Mouse (Mus musculus) MEL (cell line): ENCODE measurements at regions not wholly inside any gene's neighbourhood (a gene's known extent, or its start where the extent isn't known, plus 50 kb on each side); places are given as distances from the start of the nearest gene placed in this dataset.
"Not testable (repeated sequence)": the region's sequence is repeated elsewhere in the genome, so short reads cannot be mapped to it uniquely, and the experiment has no call there.

Experiments used
- DNase-seq: peaks from one replicate; pipeline ENCODE4 v3.0.0; 2011; ENCODE audit warnings: low read depth, low spot score
- H3K27ac ChIP-seq: 2 replicates; pipeline ENCODE4 v1.5.1; 2012; ENCODE audit warnings: low read depth, mild to moderate bottlenecking, control low read depth, low read length, moderate library complexity; ENCODE audit not compliant: control insufficient read depth
- H3K27me3 ChIP-seq, 2 experiments: fragments of 150-350 bp in 1 of 2; sonication (generic) in 1 of 2; 2 replicates each; pipeline ENCODE4 v1.6.1; 2012; ENCODE audit warnings: low read length in 2 of 2, mild to moderate bottlenecking in 2 of 2, improper control_type of control experiment in 1 of 2, moderate library complexity in 1 of 2; ENCODE audit not compliant: insufficient read depth in 2 of 2, control insufficient read depth in 1 of 2
- H3K36me3 ChIP-seq, 2 experiments: 2 replicates each; pipeline ENCODE4 v1.6.1; 2012 to 2014; ENCODE audit warnings: low read length in 2 of 2, improper control_type of control experiment in 1 of 2, inconsistent platforms in 1 of 2, mild to moderate bottlenecking in 1 of 2; ENCODE audit not compliant: insufficient read depth in 2 of 2, control insufficient read depth in 1 of 2
- H3K4me1 ChIP-seq, 2 experiments: fragments of 150-350 bp in 1 of 2; sonication (generic) in 1 of 2; 2 replicates each; pipeline ENCODE4 v1.6.1; 2012; ENCODE audit warnings: low read length in 2 of 2, improper control_type of control experiment in 1 of 2, mild to moderate bottlenecking in 1 of 2; ENCODE audit not compliant: insufficient read depth in 2 of 2, control insufficient read depth in 1 of 2
- H3K4me3 ChIP-seq, 2 experiments: fragments of 150-350 bp in 1 of 2; sonication (generic) in 1 of 2; 2 replicates each; pipeline ENCODE4 v1.5.1; 2012; ENCODE audit warnings: low read depth in 2 of 2, low read length in 2 of 2, mild to moderate bottlenecking in 2 of 2, moderate library complexity in 2 of 2, control low read depth in 1 of 2, improper control_type of control experiment in 1 of 2; ENCODE audit not compliant: control insufficient read depth in 1 of 2, insufficient read depth in 1 of 2
- H3K79me2 ChIP-seq: 2 replicates; pipeline ENCODE4 v1.6.1; 2012; ENCODE audit warnings: mild to moderate bottlenecking, low read length, moderate library complexity; ENCODE audit not compliant: control insufficient read depth, poor library complexity, insufficient read depth
- H3K9ac ChIP-seq: 2 replicates; pipeline ENCODE4 v1.6.1; 2012; ENCODE audit warnings: low read depth, mild to moderate bottlenecking, control low read depth, low read length, moderate library complexity; ENCODE audit not compliant: control insufficient read depth, poor library complexity, severe bottlenecking
- H3K9me3 ChIP-seq: fragments of 150-350 bp; sonication (generic); replicated peaks from 2 replicates; pipeline ENCODE4 v1.6.1; 2012; ENCODE audit warnings: mild to moderate bottlenecking, low read length, improper control_type of control experiment, moderate library complexity; ENCODE audit not compliant: insufficient read depth
- CHD1 ChIP-seq: IDR thresholded peaks from 2 replicates; pipeline ENCODE4 v1.6.1; 2012; ENCODE audit warnings: low read depth, mild to moderate bottlenecking, inconsistent platforms, low read length, improper control_type of control experiment
- ETS1 ChIP-seq: IDR thresholded peaks from 2 replicates; pipeline ENCODE4 v1.6.1; 2012; ENCODE audit warnings: low read depth, mild to moderate bottlenecking, inconsistent platforms, low read length, improper control_type of control experiment, moderate library complexity
- GABPA ChIP-seq: IDR thresholded peaks from 2 replicates; pipeline ENCODE4 v1.6.1; 2012; ENCODE audit warnings: low read depth, mild to moderate bottlenecking, inconsistent platforms, low read length, improper control_type of control experiment, moderate library complexity
- JUND ChIP-seq: IDR thresholded peaks from 2 replicates; pipeline ENCODE4 v1.6.1; 2011; ENCODE audit warnings: low read depth, mild to moderate bottlenecking, improper control_type of control experiment, low read length
- MAFK ChIP-seq: IDR thresholded peaks from 2 replicates; pipeline ENCODE4 v1.6.1; 2011; ENCODE audit warnings: low read depth, mild to moderate bottlenecking, low read length, improper control_type of control experiment, borderline replicate concordance
- MAX ChIP-seq: IDR thresholded peaks from 2 replicates; pipeline ENCODE4 v1.6.1; 2011; ENCODE audit warnings: low read length, improper control_type of control experiment
- MEF2A ChIP-seq: IDR thresholded peaks from 2 replicates; pipeline ENCODE4 v1.6.1; 2014; ENCODE audit warnings: low read depth, mild to moderate bottlenecking, inconsistent platforms, low read length, improper control_type of control experiment; ENCODE audit not compliant: poor library complexity, insufficient replicate concordance, severe bottlenecking; ENCODE audit errors: extremely low read depth
- MYC ChIP-seq: IDR thresholded peaks from 2 replicates; pipeline ENCODE4 v1.6.1; 2011; ENCODE audit warnings: low read depth, mild to moderate bottlenecking, low read length, improper control_type of control experiment, moderate library complexity
- POLR2A ChIP-seq, 2 experiments: IDR thresholded peaks; 2 replicates each; pipeline ENCODE4 v1.6.1; 2011 to 2012; ENCODE audit warnings: low read length in 2 of 2, mild to moderate bottlenecking in 2 of 2, control low read depth in 1 of 2, improper control_type of control experiment in 1 of 2, low read depth in 1 of 2, moderate library complexity in 1 of 2; ENCODE audit not compliant: control insufficient read depth in 1 of 2, insufficient read depth in 1 of 2, poor library complexity in 1 of 2
- POLR2AphosphoS5 ChIP-seq: IDR thresholded peaks from 2 replicates; pipeline ENCODE4 v1.6.1; 2012; ENCODE audit warnings: low read depth, borderline replicate concordance, mild to moderate bottlenecking, inconsistent platforms, low read length, moderate library complexity, mixed read lengths
- RAD21 ChIP-seq: IDR thresholded peaks from 2 replicates; pipeline ENCODE4 v1.6.1; 2011; ENCODE audit warnings: mild to moderate bottlenecking, low read depth, low read length, improper control_type of control experiment
- SIN3A ChIP-seq: IDR thresholded peaks from 2 replicates; pipeline ENCODE4 v1.6.1; 2012; ENCODE audit warnings: low read length, improper control_type of control experiment, inconsistent platforms
- SMC3 ChIP-seq: IDR thresholded peaks from 2 replicates; pipeline ENCODE4 v1.6.1; 2011; ENCODE audit warnings: low read depth, low read length, improper control_type of control experiment
- TBP ChIP-seq: IDR thresholded peaks from 2 replicates; pipeline ENCODE4 v1.8.0; 2011; ENCODE audit warnings: low read depth, low read length, improper control_type of control experiment
- ZMIZ1 ChIP-seq: IDR thresholded peaks from 2 replicates; pipeline ENCODE4 v1.6.1; 2012; ENCODE audit warnings: low read depth, mild to moderate bottlenecking, inconsistent platforms, low read length, improper control_type of control experiment, moderate library complexity

GRCm38 (mm10) chr14:76731096-76731986, 174.7 kb upstream of the Serp2 start:
- Histone ChIP-seq H3K27ac (no peak overlapping the region), H3K4me1 (no peaks in the 10 kb centered on the region), H3K9ac (no peak overlapping the region), H3K79me2 (no peaks in the 10 kb centered on the region), H3K4me3 (no peak overlapping the region), H3K27me3 (no peaks in the 10 kb centered on the region; a peak in 1 of 4 replicates), H3K36me3 (no peaks in the 10 kb centered on the region), H3K9me3 (no peaks in the 10 kb centered on the region)
- no peak for DNase-seq
- TF ChIP-seq MAFK = no peak
- no peak for TF ChIP-seq GABPA
- TF ChIP-seq MEF2A = no peak
- no peak for TF ChIP-seq MAX
- TF ChIP-seq SIN3A = no peak
- no peak for TF ChIP-seq POLR2AphosphoS5
- no peak for TF ChIP-seq TBP
- no peak for TF ChIP-seq ETS1
- no peak for TF ChIP-seq POLR2A (IDR thresholded peaks at IDR 0.05; ENCODE audit: control insufficient read depth in 1 of 2, insufficient read depth in 1 of 2, low read depth in 1 of 2, low read length in 2 of 2, poor library complexity in 1 of 2)
- TF ChIP-seq MYC = no peak
- TF ChIP-seq RAD21 = no peak
- no peak for TF ChIP-seq JUND
- no peak for TF ChIP-seq ZMIZ1

- Histone ChIP-seq H3K36me3 (no peaks in the 10 kb centered on the region), H3K4me1 (no peaks in the 10 kb centered on the region), H3K79me2 (no peaks in the 10 kb centered on the region)
- no peak for DNase-seq
- no peak for TF ChIP-seq ZMIZ1
- TF ChIP-seq SMC3 = no peak
- no peak for TF ChIP-seq MAFK
- no peak for TF ChIP-seq ETS1
- TF ChIP-seq CHD1 = no peak
- TF ChIP-seq, all 39 proteins: peak for 0
- H3K4me3 ChIP-seq = no peak overlapping the region
- no peak overlapping the region for H3K9ac ChIP-seq
- no peaks in the 10 kb centered on the region for H3K9me3 ChIP-seq
- no peaks in the 10 kb centered on the region; a peak in 1 of 4 replicates for H3K27me3 ChIP-seq
- no peak overlapping the region for H3K27ac ChIP-seq
These were observed 169.2 kb upstream of the Serp2 start for GRCm38 (mm10) chr14:76725844-76726243.

GRCm38 (mm10) chr14:76725231-76725630, 168.5 kb upstream of the Serp2 start:
- not testable (repeated sequence) for H3K27me3 ChIP-seq, H3K9ac ChIP-seq, DNase-seq, H3K9me3 ChIP-seq, H3K79me2 ChIP-seq, H3K36me3 ChIP-seq, H3K27ac ChIP-seq, H3K4me1 ChIP-seq, H3K4me3 ChIP-seq
